Mouse (Mus musculus): ENCODE data around the gene Ablim1.

The Ablim1 gene

DNA sequence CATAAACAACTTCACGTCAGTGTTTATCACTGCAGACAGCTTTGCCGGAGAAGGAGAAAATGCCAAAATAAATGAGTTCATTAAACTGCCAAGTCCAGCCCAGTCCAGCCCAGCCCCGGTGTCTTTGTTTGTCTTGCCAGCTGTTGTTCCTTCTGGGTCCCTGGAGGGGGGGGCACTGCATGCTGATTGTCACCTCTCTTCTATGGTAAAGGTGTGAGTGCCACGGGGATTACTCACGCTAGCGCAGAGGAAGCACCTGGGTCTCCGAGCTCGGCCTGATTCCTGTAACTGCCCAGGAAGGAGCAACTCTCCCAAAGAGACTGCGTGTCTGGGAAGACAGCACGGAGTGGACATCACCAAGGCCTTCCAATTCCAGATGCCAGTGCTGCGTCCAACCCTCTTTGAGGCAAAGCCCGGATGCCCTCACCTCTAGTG, 12.7 kb downstream of the Ablim1 start:
- no peak for DNase-seq (ENCODE audit: low spot score)

DNA sequence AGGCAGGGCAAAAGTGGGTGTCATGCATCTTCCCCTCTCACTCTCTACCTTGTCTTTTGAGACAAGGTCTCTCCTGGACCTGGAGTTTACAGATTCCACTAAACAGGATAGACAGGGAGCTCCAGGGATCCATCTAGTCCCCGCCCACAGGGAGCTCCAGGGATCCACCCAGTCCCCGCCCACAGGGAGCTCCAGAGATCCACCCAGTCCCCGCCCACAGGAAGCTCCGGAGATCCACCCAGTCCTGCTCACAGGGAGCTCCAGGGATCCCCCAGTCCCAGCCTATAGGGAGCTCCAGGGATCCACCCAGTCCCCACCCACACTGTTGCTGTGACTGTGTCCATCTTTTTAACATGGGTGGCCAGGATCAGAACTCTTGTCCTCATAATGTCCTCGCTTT, 16.7 kb downstream of the Ablim1 start:
- no peak for DNase-seq (ENCODE audit: low spot score)

DNA sequence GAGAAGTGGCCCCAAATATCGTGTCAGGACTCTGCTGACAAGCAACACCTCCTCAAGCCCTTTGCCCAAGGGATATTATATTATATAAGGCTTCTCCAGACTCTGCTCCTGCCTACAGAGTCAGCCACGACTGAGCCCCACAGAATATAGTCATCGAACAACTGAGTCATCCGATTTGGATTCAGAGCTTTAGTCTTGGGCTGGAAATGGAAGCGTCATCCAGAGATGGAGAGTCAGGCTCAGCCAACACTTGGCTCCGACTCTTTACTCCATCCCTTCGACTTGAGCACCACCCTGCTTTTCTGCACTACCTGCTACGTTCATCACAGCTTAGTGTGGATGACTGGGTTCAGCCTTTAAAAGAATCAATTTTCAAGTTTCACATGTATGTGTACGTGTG, 17.3 kb downstream of the Ablim1 start:
- DNase-seq (ENCODE audit: low spot score): no peak

GRCm38 (mm10) chr19:57296539-57296938, 18.2 kb downstream of the Ablim1 start:
- peak; percentile 33 for DNase-seq (ENCODE audit: low spot score)

DNA sequence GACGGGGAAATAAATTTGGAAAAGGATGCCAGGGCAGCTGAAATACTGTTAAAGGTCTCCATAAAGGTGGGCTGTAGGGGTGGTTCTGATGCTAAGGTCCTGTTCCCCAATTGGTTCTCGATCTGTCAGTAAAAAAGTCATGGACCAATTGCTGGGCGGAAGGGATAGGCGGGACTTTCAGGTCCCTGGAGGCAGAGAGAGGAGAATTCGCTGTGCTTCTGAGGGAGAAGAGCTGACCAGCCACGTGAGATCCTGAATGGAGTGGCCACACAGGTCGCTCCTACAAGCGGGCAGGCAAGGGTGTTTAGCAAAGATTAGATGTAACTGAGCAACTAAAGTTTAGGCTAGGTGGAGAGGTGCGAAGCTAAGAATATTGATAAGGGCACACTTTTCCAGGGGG, 19.2 kb downstream of the Ablim1 start:
- no peak for DNase-seq (ENCODE audit: low spot score)

GRCm38 (mm10) chr19:57294356-57294755, 20.4 kb downstream of the Ablim1 start:
- no peak for DNase-seq (ENCODE audit: low spot score)

DNA sequence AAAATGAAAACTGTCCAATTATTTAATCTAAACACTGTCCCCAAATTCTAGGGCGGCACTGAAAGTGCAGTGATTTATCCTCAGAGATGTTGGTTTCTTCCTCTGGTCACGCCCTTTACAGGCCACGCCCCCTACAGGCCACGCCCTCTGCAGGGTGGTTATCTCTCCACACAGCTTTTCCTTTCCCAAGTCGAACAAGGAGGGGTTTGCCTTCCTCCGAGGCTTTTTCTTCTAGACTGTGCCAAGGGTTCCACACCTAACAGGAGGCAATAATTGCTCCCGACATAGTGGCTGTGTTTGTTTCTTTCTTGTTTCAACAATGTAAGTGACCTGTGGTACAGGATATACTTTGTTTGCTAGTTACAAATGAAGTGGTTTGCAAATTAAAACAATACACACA, 21.0 kb downstream of the Ablim1 start:
- DNase-seq (ENCODE audit: low spot score): no peak

- DNase-seq (ENCODE audit: low spot score): no peak
Observed at GRCm38 (mm10) chr19:57283310-57283709, 31.4 kb downstream of the Ablim1 start.

DNA sequence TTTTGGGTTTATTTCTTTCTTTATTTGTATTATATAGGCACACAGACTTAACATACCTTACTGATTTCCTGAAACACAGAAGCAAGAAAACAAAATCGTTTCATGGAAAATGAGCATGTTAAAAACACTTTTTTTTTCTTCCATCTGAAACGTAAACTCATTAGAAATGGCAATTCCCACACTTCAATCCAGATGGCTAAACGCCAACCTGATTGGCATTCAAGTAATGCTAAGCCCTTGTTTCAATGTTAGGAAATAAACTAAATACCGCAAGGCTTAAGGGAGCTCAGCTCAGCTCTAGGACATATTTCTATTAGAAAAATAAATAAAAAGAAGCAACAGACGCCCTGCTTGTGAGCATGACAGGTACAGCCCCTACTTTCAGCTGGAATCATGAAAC, 32.1 kb downstream of the Ablim1 start:
- no peak for DNase-seq (ENCODE audit: low spot score)

GRCm38 (mm10) chr19:57279666-57280065, 35.1 kb downstream of the Ablim1 start:
- no peak for DNase-seq (ENCODE audit: low spot score)

- DNase-seq (ENCODE audit: low spot score): no peak
Observed at GRCm38 (mm10) chr19:57278263-57278662, 36.5 kb downstream of the Ablim1 start.

- no peak for DNase-seq (ENCODE audit: low spot score)
Observed at GRCm38 (mm10) chr19:57277010-57277409, 37.7 kb downstream of the Ablim1 start.

GRCm38 (mm10) chr19:57275166-57275953, 39.4 kb downstream of the Ablim1 start:
- DNase-seq (ENCODE audit: low spot score): no peak

GRCm38 (mm10) chr19:57274717-57275116, 40.0 kb downstream of the Ablim1 start:
- DNase-seq (ENCODE audit: low spot score): no peak

GRCm38 (mm10) chr19:57274286-57274685, 40.4 kb downstream of the Ablim1 start:
- no peak for DNase-seq (ENCODE audit: low spot score)

DNA sequence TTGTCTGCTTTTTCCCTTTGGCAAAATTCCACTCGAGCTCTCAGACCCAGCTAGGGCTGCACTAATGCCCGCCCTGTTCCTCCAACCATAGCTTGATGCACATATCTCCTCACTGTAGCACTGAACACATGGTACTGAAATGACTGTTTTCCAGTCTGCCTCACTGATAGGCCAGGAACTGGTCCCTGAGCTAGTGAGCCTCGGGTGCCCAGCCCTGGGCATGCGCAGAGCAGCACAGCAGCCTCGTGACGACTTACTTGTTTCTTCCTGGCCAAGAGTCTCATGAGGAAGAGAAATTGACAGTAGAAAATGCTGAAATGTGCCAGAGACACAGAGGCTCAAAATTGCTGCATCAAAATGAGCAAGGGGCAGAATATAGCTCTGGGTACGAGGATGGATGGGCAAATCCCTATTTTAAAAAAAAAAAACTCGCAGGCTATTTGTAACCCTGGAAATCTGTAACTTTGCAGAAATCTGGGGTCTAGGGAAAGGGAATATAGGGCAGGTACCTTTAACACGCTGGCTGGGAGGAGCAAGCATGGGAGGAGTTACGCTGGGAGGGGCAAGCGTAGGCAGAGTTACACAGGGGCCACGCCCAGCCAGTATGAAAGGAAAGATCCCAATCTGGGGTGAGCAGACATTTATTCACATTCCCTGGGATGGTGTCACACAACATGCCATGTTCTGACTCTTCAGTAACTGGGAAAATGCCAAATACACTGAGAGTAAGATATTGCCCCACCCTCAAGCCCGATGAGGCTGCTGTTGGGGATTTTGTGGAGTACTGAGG, 41.7 kb downstream of the Ablim1 start:
- DNase-seq (ENCODE audit: low spot score): peak; percentile 62

DNA sequence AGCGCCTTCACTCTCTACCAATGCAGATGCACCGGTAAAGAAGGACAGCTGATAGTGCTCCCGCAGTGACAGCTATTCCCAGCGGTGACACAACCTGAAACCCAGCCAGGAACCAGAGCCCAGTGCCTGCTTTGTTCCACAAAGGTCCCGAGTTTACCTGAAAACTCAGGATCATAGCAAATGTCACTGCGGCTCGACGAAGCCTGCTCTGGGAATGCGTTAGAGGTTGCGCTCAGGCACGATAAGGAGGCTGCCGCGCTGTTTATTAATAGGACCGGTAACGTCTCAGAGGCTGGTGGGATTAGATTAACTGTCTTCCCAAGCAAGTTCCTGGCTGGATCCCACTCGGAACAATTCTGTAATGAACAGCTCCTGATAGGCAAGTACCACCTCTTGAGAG, 43.0 kb downstream of the Ablim1 start:
- DNase-seq (ENCODE audit: low spot score): no peak

GRCm38 (mm10) chr19:57270711-57271110, 44.0 kb downstream of the Ablim1 start:
- no peak for DNase-seq (ENCODE audit: low spot score)

GRCm38 (mm10) chr19:57269791-57270190, 44.9 kb downstream of the Ablim1 start:
- no peak for DNase-seq (ENCODE audit: low spot score)

GRCm38 (mm10) chr19:57267531-57267930, 47.2 kb downstream of the Ablim1 start:
- no peak for DNase-seq (ENCODE audit: low spot score)

- no peak for DNase-seq (ENCODE audit: low spot score)
Observed at GRCm38 (mm10) chr19:57266374-57267085, 48.2 kb downstream of the Ablim1 start.

DNA sequence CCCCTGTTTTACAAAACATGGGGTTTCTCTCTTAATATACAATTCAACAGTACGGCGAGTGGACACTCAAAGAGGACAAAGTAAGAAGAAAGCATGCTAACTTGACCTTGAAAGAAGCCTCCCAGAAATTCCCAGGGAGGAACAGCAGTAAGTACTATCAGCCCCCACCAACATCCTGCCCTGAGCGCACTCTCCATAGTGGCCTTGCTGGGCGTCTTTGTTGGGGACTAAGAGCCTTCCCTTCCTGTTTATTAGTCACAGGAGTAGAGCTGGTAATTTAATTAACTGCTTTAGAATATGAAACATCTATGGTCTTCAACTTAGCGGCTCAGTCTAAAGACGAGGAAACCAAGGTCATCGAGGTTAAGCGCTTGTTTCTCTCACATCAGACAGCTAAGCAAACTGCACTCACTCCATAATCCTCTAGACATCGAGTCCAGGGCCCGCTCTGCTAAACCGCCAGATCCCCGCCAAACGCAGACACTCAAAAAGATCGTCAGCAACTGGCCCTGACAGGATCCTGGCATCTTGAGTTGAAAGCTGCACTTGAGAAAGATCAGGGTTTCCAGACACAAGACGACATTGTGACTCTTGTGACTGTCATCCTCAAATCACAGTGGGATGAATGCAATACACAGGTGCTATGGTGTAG, 50.3 kb downstream of the Ablim1 start:
- no peak for DNase-seq (ENCODE audit: low spot score)
